Mouse (Mus musculus) E14TG2a.4 (cell line): ENCODE data around the gene Gstm3.
"Not testable (repeated sequence)": the region's sequence is repeated elsewhere in the genome, so short reads cannot be mapped to it uniquely, and the experiment has no call there.

Experiments
- H3K27me3 ChIP-seq: 2 replicates; pipeline ENCODE4 v1.6.1; 2014; ENCODE audit warnings: low read length, control low read depth; ENCODE audit not compliant: insufficient read depth
- H3K36me3 ChIP-seq: 2 replicates; pipeline ENCODE4 v1.6.1; 2014; ENCODE audit warnings: low read length, control low read depth; ENCODE audit not compliant: insufficient read depth
- H3K4me1 ChIP-seq: replicated peaks from 2 replicates; pipeline ENCODE4 v1.6.1; 2014; ENCODE audit warnings: low read depth, low read length, control low read depth
- H3K4me3 ChIP-seq: replicated peaks from 2 replicates; pipeline ENCODE4 v1.5.1; 2014; ENCODE audit warnings: mild to moderate bottlenecking, low read length
- H3K9me3 ChIP-seq: 2 replicates; pipeline ENCODE4 v1.6.1; 2014; ENCODE audit warnings: low read length, control low read depth
- CTCF ChIP-seq: conservative IDR thresholded peaks from 2 replicates; pipeline ENCODE4 v1.5.1; 2014; ENCODE audit warnings: low read length
- NANOG ChIP-seq: IDR thresholded peaks from 2 replicates; pipeline ENCODE4 v1.6.1; 2014; ENCODE audit warnings: borderline replicate concordance, low read length, mixed read lengths
- POU5F1 ChIP-seq: IDR thresholded peaks from 2 replicates; pipeline ENCODE4 v1.6.1; 2014; ENCODE audit warnings: low read length, borderline replicate concordance

The Gstm3 gene

DNA sequence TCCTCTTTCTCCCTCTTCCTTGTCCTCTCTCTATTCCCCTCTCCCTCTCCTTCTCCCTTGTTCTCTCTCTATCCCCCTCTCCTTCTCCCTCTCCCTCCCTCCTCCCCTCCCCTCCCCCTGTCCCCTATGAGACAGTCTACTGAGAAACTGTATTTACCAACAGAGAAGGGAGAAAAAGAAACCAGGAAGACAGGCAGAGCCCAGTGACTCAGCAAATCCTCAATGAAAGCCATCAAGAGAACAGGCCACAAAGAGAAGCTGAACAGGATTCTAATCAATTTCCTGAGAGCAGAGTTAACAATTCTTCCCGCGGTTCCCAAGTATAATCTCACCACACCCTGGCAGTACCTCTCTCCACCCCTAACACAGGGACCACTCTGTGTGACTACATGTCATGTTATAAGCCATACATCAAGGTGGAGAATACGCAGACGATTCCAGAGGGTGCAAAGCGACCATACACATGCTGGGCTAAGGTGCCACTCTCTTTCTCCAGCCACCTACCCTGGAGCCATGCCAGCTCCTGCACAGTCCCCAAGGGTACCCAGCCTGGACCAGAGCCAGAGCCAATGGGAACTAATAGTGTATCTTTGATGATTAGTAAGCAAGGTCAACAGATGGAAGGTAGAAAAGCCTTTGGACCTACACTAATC is 4.3 kb downstream of the Gstm3 start:
- Histone ChIP-seq H3K9me3 (no peaks in the 10 kb centered on the region), H3K4me3 (peak overlapping the region; percentile 13), H3K36me3 (peaks cover 5% of the 10 kb centered on the region; the same call in 1 of the 2 replicates), H3K4me1 (peaks cover 54% of the 10 kb centered on the region), H3K27me3 (peaks cover 4% of the 10 kb centered on the region; the same call in 1 of the 2 replicates)
- no peak for TF ChIP-seq POU5F1
- TF ChIP-seq CTCF: no peak
- TF ChIP-seq NANOG: no peak

DNA sequence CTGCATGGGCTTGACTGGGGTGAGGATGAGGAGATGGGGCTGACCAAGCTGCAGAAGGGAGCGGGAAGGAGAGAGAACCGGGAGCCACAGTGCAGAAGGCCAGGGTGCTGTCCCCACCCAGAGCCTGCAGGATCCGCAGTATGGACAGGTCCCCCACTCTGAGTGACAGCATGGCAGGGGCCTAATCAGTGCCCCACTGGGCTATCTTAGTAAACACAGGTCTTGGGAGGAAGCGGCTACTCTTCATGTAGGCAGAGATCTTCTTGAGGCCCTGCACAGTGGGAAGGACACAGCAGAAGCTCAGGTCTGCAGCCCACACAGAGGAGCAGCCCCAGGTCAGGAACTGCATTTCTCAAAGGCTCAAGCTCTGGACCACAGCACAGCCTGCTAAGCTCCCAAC is 5.1 kb downstream of the Gstm3 start:
- peaks cover 50% of the 10 kb centered on the region for H3K4me1 ChIP-seq
- 0 out of 2 replicates have a peak overlapping the region, but pooled peaks have one; percentile 10 for H3K4me3 ChIP-seq
- peaks cover 5% of the 10 kb centered on the region; the same call in 1 of the 2 replicates for H3K36me3 ChIP-seq
- H3K9me3 ChIP-seq: no peaks in the 10 kb centered on the region
- H3K27me3 ChIP-seq: peaks cover 4% of the 10 kb centered on the region; the same call in 1 of the 2 replicates
- TF ChIP-seq POU5F1 (no peak), CTCF (no peak), NANOG (no peak)

DNA sequence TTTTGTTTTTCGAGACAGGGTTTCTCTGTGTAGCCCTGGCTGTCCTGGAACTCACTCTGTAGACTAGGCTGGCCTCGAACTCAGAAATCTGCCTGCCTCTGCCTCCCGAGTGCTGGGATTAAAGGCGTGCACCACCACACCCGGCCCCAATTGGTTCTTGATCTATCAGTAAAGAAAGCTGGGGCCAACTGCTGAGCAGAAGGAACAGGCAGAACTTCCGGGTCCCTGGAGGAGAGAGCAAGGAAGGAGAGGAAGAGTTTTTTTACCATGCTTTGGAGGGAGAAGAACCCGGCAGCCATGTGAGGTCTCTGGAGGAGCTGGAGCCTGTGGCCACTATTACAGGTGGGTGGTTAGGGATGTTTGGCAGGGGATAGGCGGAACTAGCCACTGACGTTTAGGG is 13.8 kb downstream of the Gstm3 start:
- peaks cover 34% of the 10 kb centered on the region for H3K4me1 ChIP-seq
- H3K4me3 ChIP-seq: peak overlapping the region; percentile 68
- not testable (repeated sequence) for H3K36me3 ChIP-seq, H3K27me3 ChIP-seq, H3K9me3 ChIP-seq

DNA sequence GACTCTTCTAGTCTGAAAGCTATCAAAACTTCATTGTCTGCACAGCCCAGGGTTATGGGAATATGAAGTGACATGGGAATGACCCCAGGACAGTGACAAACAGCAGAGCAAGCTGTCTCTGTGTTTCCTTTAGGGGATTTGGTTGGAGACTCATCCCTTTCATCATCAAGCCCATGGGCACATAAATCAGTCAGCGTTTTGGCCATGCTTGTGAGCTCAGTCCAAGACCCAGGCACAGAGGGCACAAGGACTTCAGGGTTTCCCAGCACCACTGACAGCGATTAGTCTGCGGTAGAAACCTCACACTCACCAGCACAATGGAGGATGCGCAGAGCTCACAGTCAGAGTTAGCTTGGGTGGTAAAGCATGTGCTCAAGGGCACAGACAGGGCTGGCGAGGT is 15.2 kb downstream of the Gstm3 start:
- Histone ChIP-seq H3K4me1 (peaks cover 34% of the 10 kb centered on the region), H3K27me3 (no peaks in the 10 kb centered on the region), H3K9me3 (no peaks in the 10 kb centered on the region), H3K36me3 (no peaks in the 10 kb centered on the region), H3K4me3 (no peak overlapping the region)
- TF ChIP-seq NANOG (no peak), CTCF (no peak), POU5F1 (no peak)

DNA sequence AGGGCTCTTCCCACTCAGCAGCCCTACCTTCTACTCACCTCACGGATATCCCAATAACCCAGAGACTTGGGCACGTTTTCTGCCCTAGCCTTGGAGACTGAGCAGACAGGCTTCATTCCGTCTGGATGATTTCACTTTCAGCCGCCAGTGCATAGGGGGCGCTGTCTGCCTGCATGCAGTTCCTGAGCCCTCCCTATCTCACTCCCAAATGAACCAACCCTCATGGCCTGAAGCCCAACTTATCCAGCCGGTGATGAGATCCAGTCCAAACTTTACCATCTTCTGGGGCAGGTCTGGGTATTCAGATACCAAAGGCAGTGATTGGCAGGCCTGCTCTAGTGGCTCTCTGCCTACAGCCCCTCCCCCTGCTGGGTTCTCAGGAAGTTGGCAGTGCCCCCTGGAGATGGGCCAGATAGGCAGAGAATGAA is 15.7 kb downstream of the Gstm3 start:
- Histone ChIP-seq H3K36me3 (no peaks in the 10 kb centered on the region), H3K4me1 (peaks cover 31% of the 10 kb centered on the region), H3K9me3 (no peaks in the 10 kb centered on the region), H3K27me3 (no peaks in the 10 kb centered on the region), H3K4me3 (peak overlapping the region; percentile 45)
- TF ChIP-seq NANOG (no peak), CTCF (peak; percentile 91), POU5F1 (no peak)

DNA sequence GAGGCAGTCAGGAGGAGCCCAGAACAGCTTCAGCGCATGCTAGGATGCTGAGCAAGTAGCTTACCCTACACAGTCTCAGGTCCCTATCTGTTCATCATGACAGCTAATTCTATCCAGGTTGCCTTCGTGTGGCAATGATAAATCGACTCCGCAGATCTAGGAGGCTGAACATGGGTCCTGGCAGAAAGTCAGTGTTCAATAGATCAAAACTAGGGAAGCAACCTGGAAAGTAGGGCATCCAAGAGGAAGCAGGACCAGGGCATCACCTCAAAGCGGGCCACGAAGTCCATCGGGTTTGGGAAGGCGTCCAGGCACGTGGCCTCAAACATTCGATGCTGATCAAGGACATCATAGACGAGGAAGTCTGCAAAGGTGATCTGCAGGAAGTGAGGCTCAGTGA is 18.6 kb downstream of the Gstm3 start:
- H3K27me3 ChIP-seq: no peaks in the 10 kb centered on the region
- H3K36me3 ChIP-seq: no peaks in the 10 kb centered on the region
- H3K4me1 ChIP-seq: peaks cover 22% of the 10 kb centered on the region
- no peak overlapping the region for H3K4me3 ChIP-seq
- no peaks in the 10 kb centered on the region for H3K9me3 ChIP-seq
- TF ChIP-seq POU5F1: no peak
- TF ChIP-seq NANOG: no peak
- no peak for TF ChIP-seq CTCF

DNA sequence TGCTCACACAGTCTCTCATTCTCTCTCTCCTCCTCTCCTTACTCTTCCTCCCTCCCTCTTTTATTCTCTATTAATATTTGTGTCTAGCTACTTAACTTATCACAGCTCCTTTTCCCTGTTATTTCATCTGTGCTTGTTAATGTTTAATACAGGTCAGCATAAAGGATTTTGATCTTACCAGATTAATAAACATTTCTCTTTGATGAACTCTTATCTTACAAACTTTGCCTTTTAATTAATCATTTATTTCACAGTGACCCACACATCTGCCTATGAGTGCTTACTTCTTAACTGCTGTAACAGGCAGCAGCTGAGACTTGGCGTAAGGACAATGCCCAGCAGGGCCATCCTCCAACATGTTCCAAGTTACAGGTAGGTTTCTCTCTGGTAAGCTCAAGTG is 19.6 kb downstream of the Gstm3 start:
- H3K27me3 ChIP-seq, H3K36me3 ChIP-seq, H3K4me3 ChIP-seq, H3K9me3 ChIP-seq: not testable (repeated sequence)
- peaks cover 17% of the 10 kb centered on the region for H3K4me1 ChIP-seq

DNA sequence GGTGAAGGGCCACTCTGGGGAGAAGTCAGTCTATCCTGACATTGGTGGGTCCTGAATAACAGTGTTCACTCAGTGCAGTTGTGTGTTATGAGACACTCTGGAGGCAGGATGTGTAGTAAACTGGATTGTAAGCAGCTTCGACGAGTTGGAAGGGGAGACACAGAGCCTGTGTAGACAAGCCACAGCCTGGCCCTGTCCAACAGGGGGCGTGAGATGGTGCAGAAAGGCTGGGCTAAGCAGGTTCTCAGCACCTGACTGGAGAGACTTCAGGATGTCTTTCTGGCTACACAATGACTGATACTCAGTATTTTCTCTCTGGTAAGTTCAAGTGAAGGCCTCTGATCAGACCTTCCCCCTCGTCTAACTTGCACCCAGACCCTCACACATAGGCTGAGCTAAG is 23.4 kb downstream of the Gstm3 start:
- TF ChIP-seq CTCF (peak; percentile 37), NANOG (no peak), POU5F1 (no peak)
- Histone ChIP-seq H3K36me3 (no peaks in the 10 kb centered on the region), H3K9me3 (peaks cover 9% of the 10 kb centered on the region), H3K4me1 (peaks cover 8% of the 10 kb centered on the region; the same call in 1 of the 2 replicates), H3K4me3 (no peak overlapping the region), H3K27me3 (no peaks in the 10 kb centered on the region)

DNA sequence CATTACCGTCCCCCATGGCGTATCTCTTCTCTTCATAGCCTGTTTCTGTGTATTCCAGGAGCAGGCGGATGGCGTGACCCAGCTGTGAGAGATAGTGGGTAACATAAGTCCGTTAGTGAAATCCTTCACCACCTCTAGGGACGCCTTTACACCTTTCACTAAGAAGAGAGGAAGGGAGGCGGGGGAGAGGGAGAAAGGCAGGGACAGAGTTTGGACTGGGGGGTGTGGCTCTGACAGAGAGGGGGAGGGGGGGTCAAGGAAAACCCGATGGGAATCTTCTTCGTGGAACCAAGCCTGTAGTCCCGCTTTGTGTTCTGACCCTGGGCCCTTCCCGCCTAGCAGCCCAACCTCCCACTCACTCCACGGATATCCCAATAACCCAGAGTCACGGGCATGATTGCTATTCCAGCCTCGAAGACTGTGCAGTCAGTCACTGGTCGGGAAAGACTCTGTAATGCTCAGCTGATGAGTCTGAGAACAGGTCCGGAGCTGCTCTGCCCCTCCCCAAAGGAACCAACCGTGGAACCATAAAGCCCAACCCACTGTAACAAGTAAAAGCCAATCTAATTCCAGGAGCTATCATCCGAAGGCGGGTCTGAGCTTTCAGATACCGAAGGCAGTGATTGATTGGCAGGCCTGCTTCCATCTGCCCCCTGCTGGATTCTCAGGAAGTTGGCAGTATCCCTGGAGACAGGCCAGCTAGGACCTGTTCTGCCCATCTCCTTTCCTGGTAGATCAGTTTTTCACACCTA is 25.7 kb downstream of the Gstm3 start, which contains the start of gene Gstm6:
TSS of gene Gstm6 (minus strand) at position 511 of the 752 bp plus-strand sequence.
- Histone ChIP-seq H3K27me3 (no peaks in the 10 kb centered on the region), H3K4me1 (peaks cover 23% of the 10 kb centered on the region), H3K9me3 (peaks cover 9% of the 10 kb centered on the region), H3K36me3 (no peaks in the 10 kb centered on the region), H3K4me3 (peak within 1 kb of the TSS; percentile 59)
- TF ChIP-seq POU5F1 (no peak), CTCF (peak; percentile 34), NANOG (no peak)
